Mouse (Mus musculus): ENCODE results near the gene Cldn2.

- TF ChIP-seq CTCF (IDR thresholded peaks at IDR 0.05; ENCODE audit: control insufficient read depth, insufficient read depth, low read length) (no peak), POLR2A (IDR thresholded peaks at IDR 0.05; ENCODE audit: borderline replicate concordance, control insufficient read depth, low read depth, low read length) (no peak)
These were observed 23.3 kb upstream of the Cldn2 start for GRCm38 (mm10) chrX:139777357-139777756.
